Mouse (Mus musculus) colon, adult 2 months (tissue): ENCODE measurements around the gene Wnt10a. TPM values are rescaled to one million over a fixed set of nuclear protein-coding genes. Genes with fewer than 3 reads are reported as not detected.

Source experiments
- polyA plus RNA-seq: library from polyadenylated mRNA; depleted of rRNA; stranded (reverse); fragments of >200 nt; gene quantifications from 2 replicates; pipeline ENCODE4 v1.2.3, GENCODE M21; 2012; rRNA removed

The Wnt10a gene
- 0.10 and 0.15 TPM in 2 replicates for polyA plus RNA-seq

GRCm38 (mm10) chr1:74791249-74791648 lies at the start of gene Wnt10a:
Gene Wnt10a (plus strand): TSS chr1:74791516.

DNA sequence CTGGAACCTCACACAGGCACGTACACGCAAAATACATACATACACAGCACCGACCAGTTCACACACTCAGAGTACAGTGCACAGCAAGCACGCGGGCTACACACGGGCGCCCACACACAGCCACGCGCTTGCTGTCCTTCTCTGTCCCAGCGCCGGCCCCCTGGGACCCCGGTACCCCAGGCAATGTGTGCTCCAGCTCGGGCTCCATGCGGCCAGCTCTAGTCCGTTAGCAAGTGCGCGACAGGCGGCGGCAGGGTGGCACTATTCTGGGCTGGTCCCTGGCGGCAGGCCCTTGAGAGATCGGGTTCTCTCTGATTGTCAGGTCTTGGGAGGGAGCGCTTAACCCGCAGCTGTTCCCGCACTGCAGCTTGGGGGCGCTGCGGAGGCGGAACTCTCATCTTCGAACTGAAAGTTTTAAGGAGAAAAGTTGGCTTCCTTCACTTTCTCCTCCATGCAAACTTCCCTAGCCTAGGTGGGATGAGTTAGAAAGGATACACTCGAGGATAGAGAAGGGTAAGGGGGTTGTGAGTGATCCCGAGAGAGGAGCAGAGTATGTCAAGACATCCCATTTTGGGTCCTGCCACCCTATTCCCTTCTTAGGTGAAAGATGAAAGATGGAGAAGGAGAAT lies 42.6 kb upstream of the Wnt10a start, which contains the start of gene Prkag3:
Gene Prkag3, minus strand, starts transcription at position 579 of the 629 bp plus-strand sequence.

GRCm38 (mm10) chr1:74771845-74771930 lies 19.6 kb upstream of the Wnt10a start, which contains the start of gene Wnt6:
Gene Wnt6 (plus strand): TSS chr1:74771892.

Other genes with a start within 250 kb of the Wnt10a start
- gene Plcd4, start 248.6 kb upstream of the Wnt10a start, polyA plus RNA-seq: 0.39 and 0.48 TPM in 2 replicates
- 2.5 and 3.0 TPM in 2 replicates for gene Usp37, start 247.2 kb upstream of the Wnt10a start, polyA plus RNA-seq
- 10.1 and 10.3 TPM in 2 replicates for gene Zfp142, start 203.3 kb upstream of the Wnt10a start, polyA plus RNA-seq
- 11.6 and 12.0 TPM in 2 replicates for gene Bcs1l, start 203.2 kb upstream of the Wnt10a start, polyA plus RNA-seq
- 31.5 and 35.7 TPM in 2 replicates for gene Rnf25, start 190.1 kb upstream of the Wnt10a start, polyA plus RNA-seq
- gene Stk36, start 190.1 kb upstream of the Wnt10a start, polyA plus RNA-seq: 1.9 and 4.1 TPM in 2 replicates
- gene Ttll4, start 129.8 kb upstream of the Wnt10a start, polyA plus RNA-seq: 9.9 and 11.5 TPM in 2 replicates
- 18.0 and 21.2 TPM in 2 replicates for gene Cyp27a1, start 77.9 kb upstream of the Wnt10a start, polyA plus RNA-seq
- 0.24 and 0.26 TPM in 2 replicates for gene Prkag3, start 42.3 kb upstream of the Wnt10a start, polyA plus RNA-seq
- 4.8 and 5.1 TPM in 2 replicates for gene Wnt6, start 19.6 kb upstream of the Wnt10a start, polyA plus RNA-seq
- gene Cdk5r2, start 63.4 kb downstream of the Wnt10a start, polyA plus RNA-seq: 2.8 and 3.3 TPM in 2 replicates
- 1.4 and 3.8 TPM in 2 replicates for gene Fev, start 93.9 kb downstream of the Wnt10a start, polyA plus RNA-seq
- 1.5 and 1.9 TPM in 2 replicates for gene Cryba2, start 101.6 kb downstream of the Wnt10a start, polyA plus RNA-seq
- 0.10 and 0.15 TPM in 2 replicates for gene Cfap65, start 144.1 kb downstream of the Wnt10a start, polyA plus RNA-seq
- 186 and 200 TPM in 2 replicates for gene Ihh, start 160.2 kb downstream of the Wnt10a start, polyA plus RNA-seq